Mouse (Mus musculus) layer of hippocampus, adult 2 months (tissue): ENCODE results near the gene Gm49336. TPM values are rescaled to one million over a fixed set of nuclear protein-coding genes. Genes with fewer than 3 reads are reported as not detected.

ENCODE experiments used
- DNase-seq, 2 experiments: peaks; one replicate each; pipeline ENCODE4 v3.0.0; 2022; ENCODE audit warnings: low spot score in 2 of 2
- H3K27ac ChIP-seq: fragments of 200-600 bp; 2 replicates; pipeline ENCODE4 v1.8.1; 2022
- H3K4me3 ChIP-seq: fragments of 200-600 bp; 2 replicates; pipeline ENCODE4 v1.8.1; 2022; ENCODE audit warnings: mild to moderate bottlenecking
- CTCF ChIP-seq: fragments of 200-600 bp; conservative IDR thresholded peaks from 2 replicates; pipeline ENCODE4 v1.8.1; 2022; ENCODE audit warnings: antibody characterized with exemption, mild to moderate bottlenecking, moderate library complexity
- microRNA-seq, 2 experiments: library from miRNA; unstranded; fragments of <30 nt; microRNA quantifications; one replicate each; pipeline ENCODE4 v1.2.0; 2021
- total RNA-seq, 2 experiments: library from RNA; stranded (reverse); gene quantifications; 2 replicates each; pipeline ENCODE4 v1.2.3; 2021

Gm49336 gene
- total RNA-seq, 2 experiments from 2014 or later, result 70.8 to 73.8 TPM

DNA sequence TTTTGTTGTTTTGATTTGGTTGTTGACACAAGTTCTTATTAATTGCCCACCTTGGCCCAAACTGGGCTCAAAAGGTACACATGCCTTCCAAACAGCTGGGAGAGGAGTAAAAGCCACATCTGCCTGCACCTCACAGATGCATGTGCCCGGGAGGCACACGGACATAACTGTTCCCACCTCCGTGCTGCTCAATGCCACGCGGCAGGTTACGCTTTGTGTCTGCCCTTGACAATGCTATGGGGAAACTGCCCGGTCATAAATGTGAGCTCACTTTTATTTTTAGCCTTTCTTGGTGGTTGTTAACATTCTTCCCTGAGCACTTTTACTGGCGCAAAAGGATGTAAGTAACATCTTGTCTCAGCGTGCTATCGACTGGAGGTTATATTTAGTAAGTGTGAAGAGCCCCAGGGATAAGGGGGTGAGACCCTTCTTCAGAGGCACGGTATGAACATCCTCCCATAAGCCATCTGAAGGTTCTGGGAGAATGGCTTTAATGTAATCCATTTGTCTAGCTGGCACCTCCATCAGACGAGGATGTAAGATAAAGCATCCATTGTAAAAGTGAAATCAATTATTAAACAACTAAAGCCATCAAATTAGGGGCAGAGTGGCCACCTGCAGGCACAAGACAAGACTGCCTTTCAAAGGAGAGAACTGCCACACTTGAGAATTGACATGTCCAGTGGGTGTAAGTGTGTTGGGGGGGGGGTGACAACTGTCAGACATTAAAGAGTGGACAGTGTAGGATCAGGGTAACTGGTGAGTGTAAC, 78.8 kb downstream of the Gm49336 start:
- no peak overlapping the region for H3K4me3 ChIP-seq
- H3K27ac ChIP-seq, result no peak overlapping the region
- no peak for TF ChIP-seq CTCF
- no peak for DNase-seq

DNA sequence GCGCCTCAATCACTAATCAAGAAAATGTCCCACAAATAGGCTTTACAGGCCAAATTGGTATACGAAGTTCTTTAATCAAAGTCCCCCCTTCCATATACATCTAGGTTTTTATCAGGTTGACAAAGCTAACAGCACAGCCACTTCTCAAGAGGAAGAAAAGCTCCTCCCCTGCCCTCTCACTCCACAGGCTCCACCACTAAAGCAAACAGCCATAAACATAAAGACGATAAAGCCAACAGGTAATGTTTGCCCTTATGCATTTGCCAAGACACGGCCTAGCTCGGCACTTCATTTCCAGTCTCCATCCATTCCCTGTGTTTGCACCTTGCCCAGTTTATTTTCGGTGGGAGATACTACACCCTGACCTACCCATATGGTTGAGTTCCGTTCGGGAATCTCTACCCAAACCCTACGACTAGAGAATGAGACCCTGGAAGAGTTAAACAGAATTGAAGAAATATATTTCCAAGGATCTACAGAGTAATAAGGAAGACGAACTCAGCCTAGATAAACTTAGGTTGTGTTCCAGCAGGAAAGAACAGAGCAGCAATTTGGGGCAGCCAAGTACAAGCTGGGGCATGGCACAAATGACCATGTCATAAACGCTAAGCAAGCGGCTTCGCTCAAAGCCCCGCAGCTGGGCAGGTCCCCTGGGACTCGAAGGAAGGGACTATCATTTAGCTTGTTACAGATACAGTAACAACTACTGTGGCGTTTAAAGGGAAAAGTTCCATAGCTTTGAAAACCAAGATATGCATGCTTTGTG, 80.3 kb downstream of the Gm49336 start:
- Histone ChIP-seq H3K27ac (no peak overlapping the region), H3K4me3 (no peak overlapping the region)
- no peak for DNase-seq
- no peak for TF ChIP-seq CTCF

DNA sequence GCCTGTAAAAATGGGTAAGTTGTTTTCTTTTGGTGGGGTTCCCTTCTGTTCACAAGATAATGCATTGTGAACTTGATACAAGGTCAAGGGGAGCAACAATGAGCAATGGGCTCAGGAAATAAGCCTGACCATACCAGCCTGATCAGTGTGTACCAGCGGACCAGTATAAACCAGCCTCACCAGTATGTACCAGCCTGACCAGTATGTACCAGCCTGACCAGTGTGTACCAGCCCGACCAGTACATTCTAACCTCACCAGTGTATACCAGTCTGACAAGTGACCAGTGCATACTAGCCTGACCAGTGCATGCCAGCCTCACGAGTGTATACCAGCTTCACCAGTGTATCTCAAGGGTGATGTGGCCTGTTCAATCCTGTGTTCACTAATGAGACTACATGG, 87.9 kb downstream of the Gm49336 start:
- Histone ChIP-seq H3K27ac (no peak overlapping the region), H3K4me3 (no peak overlapping the region)
- DNase-seq, result no peak
- TF ChIP-seq CTCF, result no peak

Small RNAs within 50 kb of the gene (microRNA-seq; reads per million reads assigned to microRNA genes)
- gene Mir719, result 0 reads per million in 2 experiments

Other genes starting within 250 kb of the Gm49336 start
- 10 to 100 TPM; 45.3 to 46.9 TPM for gene Atp8a2, start 54.3 kb downstream of the Gm49336 start, total RNA-seq
- under 1 TPM in 1 of 2 experiments, not detected in 1; 0.23 TPM for gene Nupl1, start 76 bp downstream of the Gm49336 start, total RNA-seq
- gene Mtmr6, start 13.7 kb upstream of the Gm49336 start, total RNA-seq, result 100 to 1,000 TPM; 103 to 105 TPM
- 10 to 100 TPM; 47.7 to 49.2 TPM for gene Amer2, start 121.8 kb upstream of the Gm49336 start, total RNA-seq